In the genomic region with DNA sequence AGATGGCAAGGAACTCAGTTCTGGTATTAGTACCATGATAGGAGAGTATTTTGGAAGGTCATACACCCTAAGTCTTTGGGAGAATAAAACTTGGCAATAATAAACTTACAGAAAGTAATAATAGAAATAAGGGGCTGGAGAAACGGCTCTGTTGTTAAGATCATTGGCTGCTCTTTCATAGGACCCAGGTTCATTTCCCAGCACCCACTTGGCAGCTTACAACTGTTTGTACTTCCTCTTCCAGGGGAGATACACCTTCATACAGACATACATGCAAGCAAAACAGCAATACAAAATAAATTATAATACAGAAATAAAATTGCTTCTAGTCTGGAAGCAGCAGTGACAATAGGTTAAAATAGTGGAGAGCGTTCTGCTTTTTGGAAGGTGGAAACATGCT, we compare ENCODE assay signal across 8 mouse cellular contexts. TPM values are rescaled to one million over a fixed set of nuclear protein-coding genes. Genes with fewer than 3 reads are reported as not detected.
DNase-seq lines count a peak whose midpoint lies in the region; ATAC-seq and TF ChIP-seq lines count a peak whose summit lies in the region.

No protein-coding gene starts in this region.

- H3K4me3 ChIP-seq in kidney, embryonic 15.5 days (replicated peaks), result peak overlapping the region; percentile 90
- H3K4me3 ChIP-seq in embryonic facial prominence, embryonic 13.5 days, result peak overlapping the region; percentile 91
- peak overlapping the region; percentile 83 for H3K4me3 ChIP-seq in hindbrain, postnatal 0 days (ENCODE audit: low read length)
- H3K4me3 ChIP-seq in midbrain, embryonic 16.5 days (ENCODE audit: low read depth, low read length), result peak overlapping the region; percentile 90

- TF ChIP-seq CTCF in hindbrain, postnatal 0 days (IDR thresholded peaks at IDR 0.05; ENCODE audit: low read depth), result no peak

- H3K36me3 ChIP-seq in kidney, embryonic 15.5 days, result peaks cover 8% of the 10 kb centered on the region; the same call in 1 of the 2 replicates
- peaks cover 5% of the 10 kb centered on the region for H3K36me3 ChIP-seq in embryonic facial prominence, embryonic 13.5 days
- H3K36me3 ChIP-seq in hindbrain, postnatal 0 days (ENCODE audit: insufficient read depth, low read length), result no peaks in the 10 kb centered on the region
- H3K36me3 ChIP-seq in midbrain, embryonic 16.5 days (ENCODE audit: control insufficient read depth, insufficient read depth, low read length), result peaks cover 3% of the 10 kb centered on the region; the same call in 1 of the 2 replicates

- peaks cover 13% of the 10 kb centered on the region for H3K4me1 ChIP-seq in kidney, embryonic 15.5 days
- H3K4me1 ChIP-seq in embryonic facial prominence, embryonic 13.5 days, result peaks cover 16% of the 10 kb centered on the region
- peaks cover 12% of the 10 kb centered on the region; the same call in 1 of the 2 replicates for H3K4me1 ChIP-seq in hindbrain, postnatal 0 days (ENCODE audit: insufficient read depth, low read length)
- peaks cover 24% of the 10 kb centered on the region for H3K4me1 ChIP-seq in midbrain, embryonic 16.5 days (ENCODE audit: control insufficient read depth, insufficient read depth, low read length)

- ATAC-seq in kidney, embryonic 15.5 days (replicated peaks; ENCODE audit: low FRiP score), result no peak
- no peak for ATAC-seq in embryonic facial prominence, embryonic 13.5 days (ENCODE audit: insufficient number of reproducible peaks, insufficient read depth, low FRiP score, low TSS enrichment, low read depth)
- ATAC-seq in hindbrain, postnatal 0 days, result no peak
- ATAC-seq in midbrain, embryonic 16.5 days, result no peak

- no peak overlapping the region for H3K9ac ChIP-seq in kidney, embryonic 15.5 days
- H3K9ac ChIP-seq in embryonic facial prominence, embryonic 13.5 days, result peak overlapping the region; percentile 98
- peak overlapping the region; percentile 69; the same call in 1 of the 2 replicates for H3K9ac ChIP-seq in hindbrain, postnatal 0 days (replicated peaks; ENCODE audit: low read length)
- peak overlapping the region; percentile 99 for H3K9ac ChIP-seq in midbrain, embryonic 16.5 days (ENCODE audit: low read depth, low read length)

- no peaks in the 10 kb centered on the region for H3K9me3 ChIP-seq in kidney, embryonic 15.5 days (replicated peaks)
- H3K9me3 ChIP-seq in embryonic facial prominence, embryonic 13.5 days, result no peaks in the 10 kb centered on the region
- no peaks in the 10 kb centered on the region for H3K9me3 ChIP-seq in hindbrain, postnatal 0 days (ENCODE audit: low read length)
- H3K9me3 ChIP-seq in midbrain, embryonic 16.5 days (replicated peaks; ENCODE audit: control insufficient read depth, low read length, poor library complexity, severe bottlenecking), result no peaks in the 10 kb centered on the region

- WGBS in kidney, embryonic 15.5 days, result 79% methylated on average over 2 of the region's 2 CpGs
- 74% methylated on average over 2 of the region's 2 CpGs for WGBS in embryonic facial prominence, embryonic 13.5 days
- WGBS in hindbrain, postnatal 0 days, result 72% methylated on average over 2 of the region's 2 CpGs
- WGBS in midbrain, embryonic 16.5 days, result 72% methylated on average over 2 of the region's 2 CpGs

- H3K27me3 ChIP-seq in kidney, embryonic 15.5 days, result no peaks in the 10 kb centered on the region
- H3K27me3 ChIP-seq in embryonic facial prominence, embryonic 13.5 days, result no peaks in the 10 kb centered on the region
- H3K27me3 ChIP-seq in hindbrain, postnatal 0 days (ENCODE audit: insufficient read depth, low read length), result no peaks in the 10 kb centered on the region
- no peaks in the 10 kb centered on the region for H3K27me3 ChIP-seq in midbrain, embryonic 16.5 days (ENCODE audit: control insufficient read depth, insufficient read depth, low read depth, low read length)

- no peak for DNase-seq in kidney, postnatal 10 days
- no peak for DNase-seq in hindbrain, postnatal 0 days (ENCODE audit: low spot score)
- DNase-seq in frontal cortex, postnatal 36 days (ENCODE audit: low spot score in 2 of 2), result no peak
- no peak for DNase-seq in left cerebral cortex, postnatal 25 days (ENCODE audit: low spot score in 2 of 2)
- no peak for DNase-seq in lung, postnatal 4 days

- peak overlapping the region; percentile 57 for H3K4me2 ChIP-seq in kidney, embryonic 15.5 days
- H3K4me2 ChIP-seq in embryonic facial prominence, embryonic 13.5 days, result peak overlapping the region; percentile 64
- peak overlapping the region; percentile 66 for H3K4me2 ChIP-seq in hindbrain, postnatal 0 days (ENCODE audit: low read depth, low read length)
- H3K4me2 ChIP-seq in midbrain, embryonic 16.5 days (ENCODE audit: low read length), result peak overlapping the region; percentile 62

- H3K27ac ChIP-seq in kidney, embryonic 15.5 days, result no peak overlapping the region
- H3K27ac ChIP-seq in embryonic facial prominence, embryonic 13.5 days, result no peak overlapping the region
- H3K27ac ChIP-seq in hindbrain, postnatal 0 days, result no peak overlapping the region
- no peak overlapping the region for H3K27ac ChIP-seq in midbrain, embryonic 16.5 days (ENCODE audit: low read length)

- intact Hi-C loops in left cerebral cortex, postnatal 25 days (cut with DNase I), result loop anchor here (5.0 to 10.0 kb wide), 3 partner anchors 72 to 360 kb away; partner anchors contain the start of gene Il3ra

RNA-seq across cellular contexts. Expression of gene Slc4a7, which starts 2.6 kb away (rescaled TPM):
- polyA plus RNA-seq in kidney, embryonic 15.5 days (2015; fragmentation: Nextera tagmentation; extraction: Ambion mirVana), result 17.8 and 18.2 TPM in 2 replicates
- polyA plus RNA-seq in embryonic facial prominence, embryonic 13.5 days (2015; fragmentation: Nextera tagmentation; extraction: Ambion mirVana), result 22.2 and 23.3 TPM in 2 replicates
- 27.5 and 27.8 TPM in 2 replicates for total RNA-seq in hindbrain, postnatal 0 days (2014; rRNA removed)
- 19.8 and 20.8 TPM in 2 replicates for polyA plus RNA-seq in hindbrain, postnatal 0 days (2015; fragmentation: Nextera tagmentation; extraction: Ambion mirVana)
- polyA plus RNA-seq in midbrain, embryonic 16.5 days (2015; fragmentation: Nextera tagmentation; extraction: Ambion mirVana), result 26.7 and 29.8 TPM in 2 replicates
- total RNA-seq in left cerebral cortex, postnatal 25 days (2021), result 10 to 100 TPM; 18.5 to 19.3 TPM
